Mouse (Mus musculus) telencephalon, adult 2 months (tissue): ENCODE data around the gene Ugt1a6b.
A peak's percentile ranks its signal among the peaks of the same experiment; 100 is the strongest.
"Not testable (repeated sequence)": the region's sequence is repeated elsewhere in the genome, so short reads cannot be mapped to it uniquely, and the experiment has no call there.

Source experiments
- DNase-seq: peaks from one replicate; pipeline ENCODE4 v3.0.0-alpha.2; 2011; ENCODE audit warnings: low read depth, low spot score

Gene Ugt1a6b

GRCm38 (mm10) chr1:88224029-88224776 lies 121.2 kb downstream of the Ugt1a6b start:
- DNase-seq: no peak

DNA sequence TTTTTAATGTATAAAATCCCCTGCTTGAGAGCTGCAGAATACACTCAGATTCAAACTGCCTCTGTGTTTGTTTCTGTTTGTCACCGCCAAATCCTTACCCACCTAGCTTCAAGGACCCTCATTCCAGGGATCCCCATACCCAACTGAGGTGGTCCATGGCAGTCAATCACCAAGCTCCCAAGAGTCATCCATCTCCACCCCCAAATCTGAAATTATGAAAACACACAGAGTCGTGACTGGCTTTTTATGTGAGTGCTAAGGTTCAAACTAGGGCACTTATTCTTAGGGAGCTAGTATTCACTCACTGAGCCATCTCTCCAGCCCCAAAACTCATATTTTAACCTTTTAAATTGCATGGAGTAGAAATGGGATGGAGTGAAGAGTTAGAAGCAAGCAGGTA lies 122.2 kb downstream of the Ugt1a6b start:
- DNase-seq: not testable (repeated sequence)

- no peak for DNase-seq
These were observed 122.7 kb downstream of the Ugt1a6b start for GRCm38 (mm10) chr1:88225741-88226140.

GRCm38 (mm10) chr1:88226670-88227379 lies 123.8 kb downstream of the Ugt1a6b start, which contains the start of gene Mroh2a:
Gene Mroh2a (plus strand): TSS chr1:88226986.
- DNase-seq: peak; percentile 31

- no peak for DNase-seq
These were observed 124.4 kb downstream of the Ugt1a6b start for GRCm38 (mm10) chr1:88227482-88227881.

GRCm38 (mm10) chr1:88228121-88228520 lies 125.1 kb downstream of the Ugt1a6b start:
- DNase-seq: no peak

GRCm38 (mm10) chr1:88229566-88229965 lies 126.5 kb downstream of the Ugt1a6b start:
- DNase-seq: no peak

GRCm38 (mm10) chr1:88229986-88230385 lies 126.9 kb downstream of the Ugt1a6b start:
- no peak for DNase-seq

GRCm38 (mm10) chr1:88230421-88230820 lies 127.4 kb downstream of the Ugt1a6b start:
- DNase-seq: no peak

DNA sequence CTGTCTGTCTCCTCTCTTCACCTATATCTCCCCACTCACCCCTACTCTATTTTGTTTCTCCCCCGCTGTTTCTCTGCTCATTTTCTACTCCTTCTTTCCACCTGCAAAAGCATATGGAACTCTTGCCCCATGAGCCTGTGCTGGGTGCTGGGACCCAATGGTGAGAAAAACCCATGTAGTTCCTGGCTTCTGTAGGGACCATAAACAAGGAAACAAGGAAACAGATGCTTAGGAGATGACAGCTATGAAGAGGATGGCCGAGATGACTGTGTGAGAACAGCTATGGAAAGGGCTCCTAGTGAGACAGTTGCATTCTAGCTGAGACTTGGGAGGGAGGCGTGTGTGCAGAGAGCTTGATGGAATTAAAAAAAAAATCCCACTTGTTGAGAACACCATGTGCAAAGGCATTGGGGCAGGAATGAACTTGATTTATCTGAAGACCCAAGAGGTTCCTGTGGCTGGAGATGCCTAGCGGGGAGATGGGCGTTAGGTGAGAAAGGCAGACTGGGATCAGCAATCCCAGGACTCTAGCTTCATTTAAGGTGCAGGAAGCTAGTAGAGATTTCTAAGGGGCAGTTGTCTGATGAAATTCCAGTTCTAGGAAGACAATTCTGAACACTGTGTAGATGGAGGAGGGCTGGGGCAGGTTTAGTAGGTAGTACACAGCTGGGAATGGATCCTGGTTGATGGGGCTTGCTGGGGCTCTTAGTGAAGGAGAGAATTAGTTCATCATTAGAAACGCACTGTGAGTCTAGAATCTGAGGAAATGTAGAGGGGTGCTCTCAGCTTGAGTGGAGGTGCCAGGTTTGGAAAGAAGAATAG lies 128.1 kb downstream of the Ugt1a6b start:
- no peak for DNase-seq

- DNase-seq: no peak
These were observed 128.9 kb downstream of the Ugt1a6b start for GRCm38 (mm10) chr1:88231803-88232499.

DNA sequence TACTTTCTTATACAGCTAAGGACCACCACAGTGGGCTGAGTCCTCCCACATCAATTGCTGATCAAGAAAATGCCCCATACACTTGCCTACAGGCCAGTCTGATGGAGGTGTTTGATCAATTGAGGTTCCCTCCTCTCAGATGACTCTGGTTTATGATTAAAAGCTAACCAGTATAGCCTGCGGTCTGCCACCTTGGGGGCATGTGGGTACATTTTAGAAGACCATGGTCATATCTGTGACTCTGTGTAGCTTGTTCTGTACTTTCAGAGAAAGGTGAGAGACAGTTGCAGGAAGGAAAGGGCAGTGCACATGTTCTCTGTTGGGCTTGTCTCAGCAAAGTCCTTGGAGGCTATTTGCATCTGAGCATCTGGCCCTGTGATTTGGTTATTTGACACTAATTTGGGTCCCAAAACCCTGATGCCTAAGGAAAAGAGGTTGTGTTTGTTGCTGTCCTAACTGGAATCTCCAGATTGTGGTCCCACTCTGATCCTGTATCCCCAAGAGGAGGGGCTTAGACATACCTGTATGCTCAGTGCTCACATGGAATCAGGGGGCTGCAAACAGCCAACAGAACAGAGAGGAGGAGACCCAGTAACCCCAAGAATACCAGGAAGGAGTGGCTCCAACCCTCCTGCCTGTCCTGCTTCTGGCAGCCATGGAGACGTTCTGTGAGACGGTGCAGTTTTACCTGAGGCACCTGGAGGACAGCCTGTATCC lies 129.8 kb downstream of the Ugt1a6b start:
- no peak for DNase-seq

DNA sequence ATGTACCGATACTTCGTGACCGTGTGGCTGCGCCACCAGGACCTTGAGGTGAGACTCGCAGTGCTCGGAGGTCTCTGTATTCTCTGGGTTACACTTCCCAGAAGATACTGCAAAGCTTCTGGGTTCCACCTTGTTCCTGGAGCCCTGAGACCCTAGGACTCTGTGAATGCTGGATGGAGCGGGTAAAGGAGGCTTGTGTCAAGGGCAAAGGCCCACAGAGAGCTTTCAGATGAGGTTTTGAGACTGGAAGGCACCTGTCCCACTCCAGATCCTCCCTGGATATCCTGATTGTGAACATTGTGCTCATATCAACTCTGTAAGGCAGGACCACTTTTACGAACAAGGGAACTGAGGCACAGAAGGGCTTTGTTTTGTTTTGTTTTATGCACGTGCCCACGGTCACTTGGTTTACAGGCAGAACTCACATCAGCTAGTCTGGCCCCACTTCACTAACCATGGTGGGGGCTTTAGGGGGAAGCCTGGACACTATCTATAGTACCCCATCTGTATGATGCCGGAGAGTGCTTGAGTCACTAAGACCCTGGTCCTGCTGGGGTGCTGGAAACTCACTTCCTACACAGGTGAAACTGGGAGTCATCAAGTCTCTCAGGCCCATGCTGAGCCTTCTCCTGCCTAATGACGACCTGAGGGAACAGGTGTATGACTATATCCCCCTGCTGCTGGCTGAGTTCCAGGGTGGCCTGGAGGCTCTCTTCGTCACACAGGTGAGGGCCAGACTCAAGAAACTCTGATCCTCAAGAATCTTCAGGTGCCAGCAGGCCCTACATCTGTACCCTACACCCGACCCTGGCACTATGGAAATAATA lies 130.6 kb downstream of the Ugt1a6b start:
- no peak for DNase-seq

GRCm38 (mm10) chr1:88234248-88234610 lies 131.2 kb downstream of the Ugt1a6b start:
- DNase-seq: no peak

DNA sequence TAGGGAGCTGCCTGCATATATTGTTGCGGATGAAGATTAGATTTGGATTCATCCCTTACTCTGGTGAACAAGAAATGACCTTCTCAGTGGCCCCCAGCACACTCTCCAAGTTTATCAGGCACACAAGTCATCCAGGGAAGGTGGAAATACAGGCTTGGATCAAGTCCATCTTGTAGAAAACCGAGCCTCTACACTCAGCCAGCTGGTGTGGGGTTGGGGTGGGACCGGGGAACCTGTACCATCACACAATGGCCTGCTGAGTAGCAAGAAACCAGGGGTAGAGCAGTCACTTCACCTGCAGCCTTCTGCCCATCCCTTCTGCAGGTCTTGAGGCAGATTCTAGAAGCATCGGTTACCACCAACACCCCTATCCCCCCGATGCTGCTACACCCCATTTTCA lies 131.6 kb downstream of the Ugt1a6b start:
- DNase-seq: no peak

- DNase-seq: no peak
These were observed 132.2 kb downstream of the Ugt1a6b start for GRCm38 (mm10) chr1:88235046-88235893.

DNA sequence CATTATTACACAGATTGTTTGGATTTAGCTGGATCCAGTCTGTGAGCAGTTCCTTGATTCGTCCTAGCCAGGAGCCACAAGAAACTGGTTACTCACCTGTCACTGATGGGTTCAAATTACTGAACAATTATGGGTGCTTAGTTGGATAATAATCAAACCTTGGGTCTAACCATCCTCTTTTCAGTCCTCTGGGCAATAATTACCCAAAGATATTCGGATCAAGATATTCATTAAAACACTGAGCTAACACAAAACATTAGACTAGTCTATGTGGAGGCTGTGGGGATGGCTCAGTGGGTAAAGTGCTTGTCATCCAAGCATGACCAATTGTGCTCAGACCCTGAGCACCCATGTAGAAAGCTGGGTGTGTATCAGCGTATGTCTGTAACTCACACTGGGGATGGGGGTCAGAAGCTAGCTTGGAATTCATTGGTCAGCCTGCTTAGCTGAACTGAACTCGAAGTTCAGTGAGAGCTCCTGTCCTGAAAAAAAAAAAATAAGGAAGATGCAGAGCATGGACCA lies 132.9 kb downstream of the Ugt1a6b start:
- no peak for DNase-seq

GRCm38 (mm10) chr1:88237311-88237710 lies 134.3 kb downstream of the Ugt1a6b start:
- DNase-seq: no peak

- DNase-seq: no peak
These were observed 135.7 kb downstream of the Ugt1a6b start for GRCm38 (mm10) chr1:88238771-88239170.
